ENCODE assay signal across 9 mouse cellular contexts in genomic region chr7:49439136-49439535, GRCm38 (mm10).
DNase-seq lines count a peak whose midpoint lies in the region; ATAC-seq and TF ChIP-seq lines count a peak whose summit lies in the region.
"Had no signal": no experiment of that assay in that cellular context is flagged by ENCODE, and none has a peak within 500 bp of the region (broad histone marks: within the 10 kb centered on the region; RNA-seq: fewer than 3 reads in every experiment).

No protein-coding gene starts in this region.

- 0 out of 2 replicates have a peak, but pooled peaks cover 4% of the 10 kb centered on the region for H3K4me1 ChIP-seq in stomach, postnatal 0 days (replicated peaks; ENCODE audit: control insufficient read depth, insufficient read depth)

- H3K4me2 ChIP-seq in stomach, postnatal 0 days (replicated peaks; ENCODE audit: low read depth) = no peak overlapping the region

- no peaks in the 10 kb centered on the region for H3K9me3 ChIP-seq in stomach, postnatal 0 days (ENCODE audit: control insufficient read depth, low read length)

- H3K27me3 ChIP-seq in stomach, postnatal 0 days (ENCODE audit: control insufficient read depth, insufficient read depth, low read length) = no peaks in the 10 kb centered on the region

- TF ChIP-seq EP300 in stomach, postnatal 0 days (optimal IDR thresholded peaks at IDR 0.05) = no peak

- no peaks in the 10 kb centered on the region for H3K36me3 ChIP-seq in stomach, postnatal 0 days (ENCODE audit: control insufficient read depth, insufficient read depth, low read length)

- H3K4me3 ChIP-seq in layer of hippocampus, adult 2 months = no peak overlapping the region
- H3K4me3 ChIP-seq in stomach, postnatal 0 days (ENCODE audit: low read depth, low read length) = no peak overlapping the region
- H3K4me3 ChIP-seq: erythroblast, embryonic 14.5 days had no signal

- no peak for DNase-seq in layer of hippocampus, adult 2 months (ENCODE audit: low spot score in 2 of 2)
- no peak for DNase-seq in layer of hippocampus, adult 9-10 months (ENCODE audit: low spot score)
- DNase-seq in R1 (ENCODE audit: low read depth, low spot score) = peak; percentile 72
- DNase-seq in cerebellum, postnatal 36 days = peak; percentile 55 to 58
- peak; percentile 58 for DNase-seq in kidney, postnatal 10 days
- peak; percentile 56 for DNase-seq in stomach, postnatal 0 days (ENCODE audit: low spot score)
- DNase-seq in spleen, adult 18-20 months = no peak
- DNase-seq in T-cell, adult 2 months (ENCODE audit: low spot score) = no peak

- H3K27ac ChIP-seq in layer of hippocampus, adult 2 months = peak overlapping the region; percentile 89; the same call in 1 of the 2 replicates
- H3K27ac ChIP-seq in stomach, postnatal 0 days (replicated peaks) = no peak overlapping the region

- H3K9ac ChIP-seq in stomach, postnatal 0 days (ENCODE audit: low read length) = 0 out of 2 replicates have a peak overlapping the region, but pooled peaks have one; percentile 13

- peak; percentile 79 for TF ChIP-seq CTCF in layer of hippocampus, adult 2 months (conservative IDR thresholded peaks at IDR 0.05)
- peak; percentile 73 for TF ChIP-seq CTCF in stomach, postnatal 0 days (IDR thresholded peaks at IDR 0.05; ENCODE audit: low read depth)

- 70% methylated on average over 2 of the region's 2 CpGs for WGBS in stomach, postnatal 0 days

- ATAC-seq in stomach, postnatal 0 days (ENCODE audit: low FRiP score, low TSS enrichment) = peak; percentile 19; the same call in 1 of the 2 replicates

Comparison
In these comparisons a context has a peak if more than half of its experiments do, and no peak if none do; other contexts are left out.
1. DNase-seq: peak in R1 (single experiment), cerebellum, postnatal 36 days (2 of 2), kidney, postnatal 10 days (single experiment) and stomach, postnatal 0 days (single experiment); none in layer of hippocampus, adult 2 months (0 of 2), layer of hippocampus, adult 9-10 months (single experiment), spleen, adult 18-20 months (0 of 2) and T-cell, adult 2 months (single experiment).